Mouse (Mus musculus) adrenal gland, adult 18-20 months (tissue): ENCODE results near the gene Dbx1. TPM values are rescaled to one million over a fixed set of nuclear protein-coding genes. Genes with fewer than 3 reads are reported as not detected.

Experiments
- total RNA-seq, 2 experiments: library from RNA; stranded (reverse); gene quantifications; 1 replicate in 1 of 2; 2 replicates in 1 of 2; pipeline ENCODE4 v1.2.3; 2021

The Dbx1 gene
- total RNA-seq, 2 experiments from 2014 or later = not detected

Other genes starting within 250 kb of the Dbx1 start
- 10 to 100 TPM; 32.6 to 34.4 TPM for gene Htatip2, start 122.3 kb upstream of the Dbx1 start, total RNA-seq
- 10 to 100 TPM; 33.0 to 38.6 TPM for gene Prmt3, start 141.5 kb upstream of the Dbx1 start, total RNA-seq